Mouse (Mus musculus): ENCODE measurements around the gene Cabin1.

GRCm38 (mm10) chr10:75667911-75668270 lies 96.2 kb downstream of the Cabin1 start:
- TF ChIP-seq CTCF (IDR thresholded peaks at IDR 0.05; ENCODE audit: extremely low read depth, insufficient read depth, insufficient read length, insufficient replicate concordance) (no peak), POLR2A (IDR thresholded peaks at IDR 0.05; ENCODE audit: low read depth, low read length) (no peak)

All from spleen, adult 2 months (tissue).